Mouse (Mus musculus): ENCODE measurements at regions not wholly inside any gene's neighbourhood (a gene's known extent, or its start where the extent isn't known, plus 50 kb on each side); places are given as distances from the start of the nearest gene placed in this dataset.

- TF ChIP-seq CTCF (IDR thresholded peaks at IDR 0.05; ENCODE audit: borderline replicate concordance, extremely low read depth, insufficient read depth, insufficient read length), result no peak
- no peak for TF ChIP-seq POLR2A (IDR thresholded peaks at IDR 0.05; ENCODE audit: borderline replicate concordance, extremely low read depth, insufficient read depth, insufficient read length, poor library complexity, severe bottlenecking)
Observed at GRCm38 (mm10) chr7:145109471-145109870, 98.4 kb downstream of the 1810010D01Rik start.
